Mouse (Mus musculus): ENCODE results near the gene Gm14391.
"Not testable (repeated sequence)": the region's sequence is repeated elsewhere in the genome, so short reads cannot be mapped to it uniquely, and the experiment has no call there.

DNA sequence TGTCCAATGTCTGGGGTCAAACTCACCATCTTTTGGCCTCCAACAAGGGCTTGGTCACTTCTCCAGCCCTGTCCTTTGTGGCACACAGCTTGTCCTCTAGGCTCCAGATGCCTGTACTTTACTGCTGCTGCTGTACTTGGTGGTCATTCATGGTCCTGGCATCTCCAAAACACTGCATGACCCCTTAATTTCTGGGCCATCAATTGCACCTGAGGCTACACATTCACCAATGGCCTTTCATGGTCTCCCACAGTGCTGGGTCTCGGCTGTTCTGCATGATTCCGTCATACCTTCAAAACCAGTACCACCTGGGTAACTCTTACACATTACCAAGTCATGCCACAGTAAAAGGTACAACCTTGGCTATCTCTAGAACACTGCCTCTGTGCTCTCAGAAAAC lies 39.8 kb downstream of the Gm14391 start:
- TF ChIP-seq POLR2A (IDR thresholded peaks at IDR 0.05; ENCODE audit: low read depth, low read length); CTCF (IDR thresholded peaks at IDR 0.05; ENCODE audit: extremely low read depth, insufficient read depth, insufficient read length, insufficient replicate concordance): not testable (repeated sequence)
